Comparison of ENCODE assay signal across 9 mouse cellular contexts in the genomic region with DNA sequence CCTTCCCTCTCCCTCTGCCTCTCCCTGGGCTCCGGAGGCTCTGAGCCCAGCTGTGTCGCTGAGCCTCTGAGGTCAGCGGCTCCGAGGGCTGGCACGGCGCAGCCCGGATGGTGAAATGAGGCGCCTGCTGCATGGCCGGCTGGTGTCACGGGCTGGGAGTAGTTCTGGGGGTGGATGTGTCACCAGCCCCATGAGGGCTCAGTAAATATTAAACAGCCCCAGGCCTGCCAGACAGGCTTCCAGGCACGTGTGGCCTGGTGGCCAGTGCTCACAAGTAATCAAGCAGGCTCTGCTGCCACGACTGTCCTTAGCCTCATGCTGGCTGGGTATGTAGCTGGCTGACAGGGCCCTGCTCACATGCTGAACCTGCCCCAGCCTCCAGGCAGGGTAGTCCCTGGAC. TPM values are rescaled to one million over a fixed set of nuclear protein-coding genes. Genes with fewer than 3 reads are reported as not detected.
A peak's percentile ranks its signal among the peaks of the same experiment; 100 is the strongest.
DNase-seq lines count a peak whose midpoint lies in the region; ATAC-seq lines count a peak whose summit lies in the region.
"Had no signal": no experiment of that assay in that cellular context is flagged by ENCODE, and none has a peak within 500 bp of the region (broad histone marks: within the 10 kb centered on the region; RNA-seq: fewer than 3 reads in every experiment).

No protein-coding gene starts in this region.

- peaks cover 96% of the 10 kb centered on the region for H3K36me3 ChIP-seq in megakaryocyte, embryonic 14.5 days (replicated peaks; ENCODE audit: low read length)
- no peaks in the 10 kb centered on the region for H3K36me3 ChIP-seq in embryonic facial prominence, embryonic 12.5 days
- H3K36me3 ChIP-seq in lung, embryonic 16.5 days (ENCODE audit: control insufficient read depth, insufficient read depth, low read length) = no peaks in the 10 kb centered on the region

- 60% methylated on average over 12 of the region's 12 CpGs for WGBS in embryonic facial prominence, embryonic 12.5 days
- WGBS in lung, embryonic 16.5 days = 28% methylated on average over 12 of the region's 12 CpGs

- H3K9me3 ChIP-seq in megakaryocyte, embryonic 14.5 days = peaks cover 15% of the 10 kb centered on the region; the same call in 1 of the 2 replicates
- peaks cover 4% of the 10 kb centered on the region; the same call in 1 of the 2 replicates for H3K9me3 ChIP-seq in embryonic facial prominence, embryonic 12.5 days
- peaks cover 5% of the 10 kb centered on the region; the same call in 1 of the 2 replicates for H3K9me3 ChIP-seq in lung, embryonic 16.5 days (ENCODE audit: control insufficient read depth, low read length)
- H3K9me3 ChIP-seq: embryonic facial prominence, embryonic 15.5 days had no signal

- H3K4me3 ChIP-seq in megakaryocyte, embryonic 14.5 days (replicated peaks) = peak overlapping the region; percentile 3
- no peak overlapping the region for H3K4me3 ChIP-seq in embryonic facial prominence, embryonic 12.5 days
- H3K4me3 ChIP-seq in lung, embryonic 16.5 days (ENCODE audit: low read length) = no peak overlapping the region
- H3K4me3 ChIP-seq: embryonic facial prominence, embryonic 15.5 days had no signal

- ATAC-seq in megakaryocyte, adult 5-6 weeks (ENCODE audit: poor library complexity, severe bottlenecking) = no peak
- ATAC-seq in embryonic facial prominence, embryonic 12.5 days (ENCODE audit: insufficient number of reproducible peaks, insufficient read depth, low FRiP score, low TSS enrichment) = no peak
- ATAC-seq in lung, embryonic 16.5 days (ENCODE audit: low read depth) = peak; percentile 46
- no peak for ATAC-seq in inflammation-experienced regulatory T-cells, adult 6 months

- H3K4me1 ChIP-seq in megakaryocyte, embryonic 14.5 days = peaks cover 76% of the 10 kb centered on the region
- peaks cover 7% of the 10 kb centered on the region; the same call in 1 of the 2 replicates for H3K4me1 ChIP-seq in embryonic facial prominence, embryonic 12.5 days
- peaks cover 8% of the 10 kb centered on the region for H3K4me1 ChIP-seq in lung, embryonic 16.5 days (replicated peaks; ENCODE audit: control insufficient read depth, insufficient read depth, low read length)

- no peak overlapping the region; the same call in 1 of the 2 replicates for H3K9ac ChIP-seq in embryonic facial prominence, embryonic 12.5 days
- H3K9ac ChIP-seq in lung, embryonic 16.5 days (ENCODE audit: low read length) = peak overlapping the region; percentile 17; the same call in 1 of the 2 replicates
- H3K9ac ChIP-seq: embryonic facial prominence, embryonic 15.5 days had no signal

- no peak overlapping the region for H3K4me2 ChIP-seq in embryonic facial prominence, embryonic 12.5 days (replicated peaks)
- no peak overlapping the region for H3K4me2 ChIP-seq in lung, embryonic 16.5 days (ENCODE audit: low read depth, low read length)
- H3K4me2 ChIP-seq: embryonic facial prominence, embryonic 15.5 days had no signal

- H3K27ac ChIP-seq in embryonic facial prominence, embryonic 12.5 days = peak overlapping the region; percentile 17; the same call in 1 of the 2 replicates
- H3K27ac ChIP-seq in lung, embryonic 16.5 days (ENCODE audit: low read length) = 0 out of 2 replicates have a peak overlapping the region, but pooled peaks have one; percentile 16
- H3K27ac ChIP-seq: embryonic facial prominence, embryonic 15.5 days had no signal

- no peaks in the 10 kb centered on the region for H3K27me3 ChIP-seq in megakaryocyte, embryonic 14.5 days (replicated peaks)
- no peaks in the 10 kb centered on the region for H3K27me3 ChIP-seq in embryonic facial prominence, embryonic 12.5 days
- H3K27me3 ChIP-seq in lung, embryonic 16.5 days (ENCODE audit: control insufficient read depth, insufficient read depth, low read depth, low read length) = no peaks in the 10 kb centered on the region
- H3K27me3 ChIP-seq: embryonic facial prominence, embryonic 15.5 days had no signal

- DNase-seq in kidney, adult 9 months = peak; percentile 85
- DNase-seq in layer of hippocampus, postnatal 25 days (ENCODE audit: extremely low spot score in 1 of 2, low spot score in 1 of 2) = no peak
- DNase-seq: gastrocnemius, postnatal 25 days had no signal

RNA-seq across cellular contexts. Expression of a gene that starts 7.0 kb away (rescaled TPM):
- polyA plus RNA-seq in megakaryocyte, embryonic 14.5 days (2012; ENCODE audit: insufficient read depth, low replicate concordance) = 123 and 438 TPM in 2 replicates
- 0.20 TPM in 1 of 2 replicates, not detected in the other for total RNA-seq in megakaryocyte, adult 5-6 weeks (2015)
- not detected in 2 replicates for total RNA-seq in megakaryocyte, adult 5-6 weeks (2017)
- 2.0 and 3.6 TPM in 2 replicates for polyA plus RNA-seq in embryonic facial prominence, embryonic 12.5 days (2016; fragmentation: Nextera tagmentation; extraction: Ambion mirVana)
- 2.0 and 2.5 TPM in 2 replicates for polyA plus RNA-seq in lung, embryonic 16.5 days (2015; fragmentation: Nextera tagmentation; extraction: Ambion mirVana)
- under 1 TPM in 1 of 2 experiments, not detected in 1; 0.42 TPM for total RNA-seq in layer of hippocampus, postnatal 25 days (2021)
- polyA plus RNA-seq in inflammation-experienced regulatory T-cells, adult 6 months (2017; shearing (Covaris generic)) = under 1 TPM; 0.16 to 0.49 (median 0.33) TPM

Comparison
In these comparisons a context has a peak if more than half of its experiments do, and no peak if none do; other contexts are left out.
1. RNA of a gene that starts 7.0 kb away (polyA plus RNA-seq): 123 to 438 TPM in megakaryocyte, embryonic 14.5 days; 2.0 to 3.6 TPM in embryonic facial prominence, embryonic 12.5 days, 2.0 to 2.5 TPM in lung, embryonic 16.5 days and 0.16 to 0.49 TPM in inflammation-experienced regulatory T-cells, adult 6 months; every median in the first group is over 10 times any median in the second.